Mouse (Mus musculus): Measurements from ENCODE around the gene Btg1-ps1. TPM values are rescaled to one million over a fixed set of nuclear protein-coding genes. Genes with fewer than 3 reads are reported as not detected.
"Not testable (repeated sequence)": the region's sequence is repeated elsewhere in the genome, so short reads cannot be mapped to it uniquely, and the experiment has no call there.

The Btg1-ps1 gene
- total RNA-seq (2017), result not detected in 2 replicates

DNA sequence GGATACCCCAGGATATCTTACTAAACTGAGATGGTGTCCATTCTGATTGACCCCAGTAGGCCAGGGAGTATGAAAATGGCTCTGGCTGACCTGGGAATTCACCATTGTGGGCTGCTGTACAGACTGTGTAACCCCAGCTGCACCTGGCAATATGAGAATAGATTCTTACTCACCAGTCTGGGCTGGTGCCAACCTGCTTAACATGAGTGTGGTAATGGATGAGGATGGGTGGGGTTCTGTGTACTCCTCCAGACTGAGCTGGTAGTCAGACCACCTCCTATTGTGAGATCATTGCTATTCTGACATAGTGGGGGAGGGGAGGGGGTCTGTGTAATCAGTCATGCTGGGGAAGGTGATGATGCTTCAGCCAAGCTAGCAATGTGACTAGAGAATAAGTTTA, at the start of gene Btg1-ps1:
TSS of gene Btg1-ps1 (minus strand) at position 219 of the 400 bp plus-strand sequence.
- ATAC-seq (replicated peaks in 1 of 2; ENCODE audit: insufficient read depth in 1 of 2, low FRiP score in 2 of 2, low TSS enrichment in 1 of 2, low read depth in 1 of 2, poor library complexity in 2 of 2, severe bottlenecking in 2 of 2), result not testable (repeated sequence)

DNA sequence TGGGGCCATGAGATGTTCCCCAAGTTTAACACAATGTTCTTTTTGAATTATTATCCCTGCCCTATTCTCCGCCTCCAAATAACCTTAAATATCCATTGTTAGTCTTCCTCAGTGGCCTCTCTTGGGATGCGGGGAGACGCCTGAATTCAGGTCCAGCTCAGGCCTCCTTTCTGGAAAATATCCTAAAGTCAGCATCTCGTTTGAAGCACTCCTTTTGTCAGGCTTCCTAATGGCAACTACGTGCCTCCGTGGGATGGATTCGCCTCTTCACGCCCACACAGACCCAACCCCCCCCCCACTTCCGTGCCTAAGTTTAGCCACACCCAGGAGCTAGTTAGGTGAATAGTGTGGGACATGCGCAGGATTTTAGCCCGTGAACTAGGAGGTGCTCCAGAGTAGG, 47.6 kb upstream of the Btg1-ps1 start, which contains the start of gene Rhox10:
TSS of gene Rhox10 (plus strand) at position 301 of the 400 bp plus-strand sequence.
- ATAC-seq (replicated peaks in 1 of 2; ENCODE audit: insufficient read depth in 1 of 2, low FRiP score in 2 of 2, low TSS enrichment in 1 of 2, low read depth in 1 of 2, poor library complexity in 2 of 2, severe bottlenecking in 2 of 2), result no peak

DNA sequence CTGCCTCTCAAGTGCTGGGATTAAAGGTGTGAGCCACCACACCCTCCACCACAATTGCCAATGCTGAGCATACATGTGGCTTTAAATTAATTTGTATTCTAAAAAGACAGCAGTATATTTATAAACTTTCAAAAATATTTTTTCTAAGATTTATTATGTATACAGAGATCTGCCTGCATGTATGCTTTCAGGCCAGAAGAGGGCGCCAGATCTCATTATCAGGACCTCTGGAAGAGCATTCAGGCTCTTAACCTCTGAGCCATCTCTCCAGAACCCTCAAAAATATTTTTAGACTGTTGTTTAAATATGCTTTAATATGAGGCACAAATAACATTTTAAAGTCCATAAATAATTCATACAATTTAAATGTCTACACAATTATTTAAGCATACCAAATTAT, 42.9 kb upstream of the Btg1-ps1 start:
- ATAC-seq (replicated peaks in 1 of 2; ENCODE audit: insufficient read depth in 1 of 2, low FRiP score in 2 of 2, low TSS enrichment in 1 of 2, low read depth in 1 of 2, poor library complexity in 2 of 2, severe bottlenecking in 2 of 2), result no peak

DNA sequence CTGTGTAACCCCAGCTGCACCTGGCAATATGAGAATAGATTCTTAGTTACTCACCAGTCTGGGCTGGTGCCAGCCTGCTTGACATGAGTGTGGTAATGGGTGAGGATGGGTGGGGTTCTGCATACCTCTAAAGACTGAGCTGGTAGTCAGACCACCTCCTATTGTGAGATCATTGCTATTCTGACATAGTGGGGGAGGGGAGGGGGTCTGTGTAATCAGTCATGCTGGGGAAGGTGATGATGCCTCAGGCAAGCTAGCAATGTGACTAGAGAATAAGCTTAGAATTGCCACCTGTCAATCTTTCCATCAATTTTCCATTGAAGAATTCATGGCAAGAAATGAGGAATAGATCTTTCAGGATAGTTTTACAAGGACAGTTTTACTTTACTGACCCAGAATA, 24.4 kb upstream of the Btg1-ps1 start, which contains the start of gene Btg1-ps2:
TSS of gene Btg1-ps2 (minus strand) at position 101 of the 400 bp plus-strand sequence.
- not testable (repeated sequence) for ATAC-seq (replicated peaks in 1 of 2; ENCODE audit: insufficient read depth in 1 of 2, low FRiP score in 2 of 2, low TSS enrichment in 1 of 2, low read depth in 1 of 2, poor library complexity in 2 of 2, severe bottlenecking in 2 of 2)

DNA sequence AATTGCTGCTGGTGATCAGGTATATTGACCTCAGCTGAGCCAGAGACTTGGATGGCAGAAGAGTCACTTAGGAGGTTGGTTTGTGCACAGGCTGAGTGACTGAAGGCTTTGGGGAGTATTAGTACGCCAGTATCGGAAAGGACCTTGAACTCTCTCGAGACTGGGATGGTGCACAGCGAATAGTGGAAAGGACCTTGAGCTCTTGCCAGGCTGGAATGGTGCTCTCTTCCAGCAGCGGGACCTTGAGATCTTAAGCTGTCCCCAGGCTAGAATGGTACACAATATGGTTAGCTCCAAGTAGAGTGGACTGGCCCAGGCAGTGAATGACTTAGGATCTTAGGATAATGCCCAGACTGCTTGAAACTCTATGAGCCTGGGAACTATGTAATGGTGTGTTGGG, 21.1 kb upstream of the Btg1-ps1 start:
- ATAC-seq (replicated peaks in 1 of 2; ENCODE audit: insufficient read depth in 1 of 2, low FRiP score in 2 of 2, low TSS enrichment in 1 of 2, low read depth in 1 of 2, poor library complexity in 2 of 2, severe bottlenecking in 2 of 2), result no peak

DNA sequence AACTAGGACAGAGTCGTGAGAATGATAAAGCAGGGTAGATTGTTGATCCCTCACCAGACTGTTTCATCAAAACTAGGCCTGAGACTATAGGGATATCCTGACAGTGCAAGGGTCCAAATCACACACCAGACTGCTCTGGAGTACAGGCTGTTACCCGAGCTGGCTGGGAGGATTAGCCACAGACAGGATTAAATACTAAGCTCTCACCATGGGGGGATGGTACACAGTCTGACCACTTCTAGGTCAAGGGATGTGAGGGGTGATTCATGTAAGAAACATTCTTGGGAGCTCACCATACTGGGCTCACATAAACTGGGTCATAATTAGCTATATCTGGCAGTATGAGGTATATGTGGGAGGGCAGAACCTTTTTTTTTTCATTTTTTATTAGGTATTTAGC, 15.2 kb upstream of the Btg1-ps1 start:
- no peak for ATAC-seq (replicated peaks in 1 of 2; ENCODE audit: insufficient read depth in 1 of 2, low FRiP score in 2 of 2, low TSS enrichment in 1 of 2, low read depth in 1 of 2, poor library complexity in 2 of 2, severe bottlenecking in 2 of 2)

DNA sequence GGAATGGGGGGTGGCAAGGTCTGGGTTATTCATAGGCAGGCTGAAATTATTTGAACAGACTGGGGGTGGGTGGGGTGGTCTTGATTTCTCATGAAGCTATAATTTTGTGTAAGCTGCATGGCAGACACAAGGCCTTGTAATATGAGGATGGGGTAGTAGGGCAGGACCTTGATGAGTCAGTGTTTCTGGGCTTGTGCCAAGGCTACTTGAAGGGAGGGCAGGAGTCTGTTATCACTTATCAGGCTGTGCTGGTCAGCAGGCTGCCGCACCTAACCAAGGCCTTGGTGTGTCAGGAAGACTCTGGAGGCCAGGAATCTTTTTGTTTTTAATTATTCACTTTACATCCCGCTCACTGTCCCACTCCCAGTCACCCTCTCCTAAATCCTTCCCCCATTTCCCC, 9.9 kb downstream of the Btg1-ps1 start:
- no peak for ATAC-seq (replicated peaks in 1 of 2; ENCODE audit: insufficient read depth in 1 of 2, low FRiP score in 2 of 2, low TSS enrichment in 1 of 2, low read depth in 1 of 2, poor library complexity in 2 of 2, severe bottlenecking in 2 of 2)

Other genes starting within 250 kb of the Btg1-ps1 start
- gene Rhox5, start 214.0 kb downstream of the Btg1-ps1 start, total RNA-seq (2017), result not detected in 2 replicates
- gene Rhox6, start 191.9 kb downstream of the Btg1-ps1 start, total RNA-seq (2017), result not detected in 2 replicates
- gene Rhox7a, start 187.1 kb downstream of the Btg1-ps1 start, total RNA-seq (2017), result not detected in 2 replicates
- gene Rhox8, start 139.9 kb downstream of the Btg1-ps1 start, total RNA-seq (2017), result not detected in 2 replicates
- not detected in 2 replicates for gene Rhox7b, start 121.6 kb downstream of the Btg1-ps1 start, total RNA-seq (2017)
- not detected in 2 replicates for gene Rhox9, start 117.0 kb downstream of the Btg1-ps1 start, total RNA-seq (2017)
- not detected in 2 replicates for gene Btg1-ps2, start 24.3 kb upstream of the Btg1-ps1 start, total RNA-seq (2017)
- gene Rhox10, start 47.7 kb upstream of the Btg1-ps1 start, total RNA-seq (2017), result not detected in 2 replicates
- gene Rhox11, start 66.3 kb upstream of the Btg1-ps1 start, total RNA-seq (2017), result not detected in 2 replicates
- gene Rhox12, start 92.1 kb upstream of the Btg1-ps1 start, total RNA-seq (2017), result not detected in 2 replicates
- not detected in 2 replicates for gene Rhox13, start 102.4 kb upstream of the Btg1-ps1 start, total RNA-seq (2017)
- gene Zbtb33, start 171.0 kb upstream of the Btg1-ps1 start, total RNA-seq (2017), result 28.4 and 29.6 TPM in 2 replicates
- gene Tmem255a, start 233.6 kb upstream of the Btg1-ps1 start, total RNA-seq (2017), result not detected in 2 replicates